Mouse (Mus musculus) brain, embryonic 14.5 days (tissue): ENCODE data around the gene Tcaf1.

Source experiments
- CTCF ChIP-seq: fragments of 200-500 bp; IDR thresholded peaks from 2 replicates; pipeline ENCODE4 v1.5.1; 2012; ENCODE audit warnings: inconsistent platforms, mild to moderate bottlenecking, moderate library complexity, borderline replicate concordance; ENCODE audit not compliant: insufficient read depth, insufficient read length; ENCODE audit errors: extremely low read depth
- POLR2A ChIP-seq: fragments of 200-500 bp; IDR thresholded peaks from 2 replicates; pipeline ENCODE4 v1.6.1; 2012; ENCODE audit warnings: mild to moderate bottlenecking, inconsistent platforms, borderline replicate concordance; ENCODE audit not compliant: poor library complexity, insufficient read depth, insufficient read length, severe bottlenecking; ENCODE audit errors: extremely low read depth

DNA sequence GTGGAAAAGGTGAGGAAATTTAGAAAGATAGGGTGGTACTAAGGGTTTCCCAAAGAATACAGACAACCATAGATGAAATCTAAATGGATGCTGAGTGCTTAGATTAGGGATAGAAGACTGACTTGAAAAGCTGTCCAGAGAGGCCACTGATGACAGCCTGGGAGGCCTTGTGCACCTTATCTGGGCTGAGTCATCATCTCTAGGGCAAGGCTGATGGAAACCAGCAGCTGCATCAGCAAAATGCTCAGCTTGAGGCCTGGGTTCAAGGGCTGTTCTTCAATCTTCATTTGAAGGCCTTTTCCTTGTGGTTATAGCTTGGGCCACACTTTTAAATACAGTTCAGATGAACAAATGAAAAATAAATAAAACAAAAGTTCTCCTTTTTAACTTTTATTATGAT lies 8.1 kb upstream of the Tcaf1 start:
- TF ChIP-seq CTCF = no peak
- TF ChIP-seq POLR2A = no peak
